Mouse (Mus musculus) Muller cell, postnatal 12 days (primary cell): Measurements from ENCODE around the gene Acp6.

Experiments
- DNase-seq: peaks from one replicate; pipeline ENCODE4 v3.0.0-alpha.2; 2015; ENCODE audit errors: inconsistent ontology term

Acp6 gene

DNA sequence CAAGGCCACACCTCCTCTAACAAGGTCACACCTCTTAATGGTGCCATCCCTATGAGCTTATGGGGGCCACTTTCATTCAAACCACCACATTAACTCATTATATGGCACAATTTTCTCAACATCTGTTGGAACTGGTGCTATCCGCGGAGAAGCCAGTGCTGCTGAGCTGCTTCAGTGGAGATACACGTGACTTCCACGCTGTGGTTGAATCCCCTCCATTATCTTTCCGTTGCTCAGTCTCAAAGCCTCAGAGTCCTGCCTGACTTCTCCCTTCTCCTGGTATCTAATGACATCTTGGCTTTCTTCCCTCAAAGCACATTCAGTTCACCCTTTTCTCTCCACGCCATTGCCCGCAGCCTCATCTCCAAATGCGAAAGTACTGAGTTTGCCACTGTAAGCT is 38.0 kb downstream of the Acp6 start:
- DNase-seq: no peak

DNA sequence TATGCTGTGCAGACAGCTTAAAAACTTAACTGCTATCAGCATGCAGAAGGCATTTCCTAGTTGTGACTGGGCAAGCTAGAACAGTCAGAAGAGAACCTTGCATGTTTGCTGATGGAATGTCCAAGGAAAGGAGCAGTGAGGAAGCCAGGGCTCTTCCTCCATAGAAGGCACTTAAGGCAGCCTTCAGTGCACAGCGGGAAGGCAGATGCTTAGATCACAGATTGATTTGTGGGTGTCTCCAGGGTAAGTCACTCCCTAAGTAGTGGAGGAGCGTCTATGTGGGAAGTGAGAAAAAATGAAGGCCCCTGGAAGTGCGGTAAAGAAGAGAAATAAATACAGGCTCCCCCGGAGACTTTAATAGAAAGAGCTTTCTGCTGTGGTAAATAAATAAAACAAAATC is 40.7 kb downstream of the Acp6 start:
- no peak for DNase-seq

GRCm38 (mm10) chr3:97201943-97202342 is 43.4 kb downstream of the Acp6 start:
- peak; percentile 40 for DNase-seq

GRCm38 (mm10) chr3:97203880-97204279 is 45.3 kb downstream of the Acp6 start:
- DNase-seq: no peak

GRCm38 (mm10) chr3:97206521-97206920 is 47.9 kb downstream of the Acp6 start:
- DNase-seq: no peak

- DNase-seq: no peak
Measured at GRCm38 (mm10) chr3:97209351-97209750, 50.8 kb downstream of the Acp6 start.

- DNase-seq: no peak
Measured at GRCm38 (mm10) chr3:97211177-97211576, 52.6 kb downstream of the Acp6 start.

- DNase-seq: no peak
Measured at GRCm38 (mm10) chr3:97213871-97214270, 55.3 kb downstream of the Acp6 start.

DNA sequence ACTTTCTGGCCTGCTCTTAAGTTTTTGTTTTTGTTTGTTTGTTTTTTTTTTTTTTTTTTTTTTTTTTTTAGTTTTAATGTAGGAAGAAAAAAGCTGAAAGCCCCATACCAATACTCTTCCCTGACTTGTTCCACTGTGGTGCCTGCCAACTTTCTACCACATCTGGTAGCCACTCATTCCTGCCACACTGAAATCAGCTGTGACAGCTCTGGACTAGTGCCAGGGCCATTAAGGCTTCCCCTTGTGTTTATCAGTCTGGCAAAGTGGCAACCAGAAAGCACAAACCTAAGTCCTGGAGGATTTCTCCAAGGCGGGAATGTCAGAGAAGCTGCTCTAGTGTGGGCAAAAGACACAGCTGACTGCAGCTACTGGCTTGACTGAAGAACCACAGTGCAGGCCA is 55.9 kb downstream of the Acp6 start:
- peak; percentile 74 for DNase-seq

- no peak for DNase-seq
Measured at GRCm38 (mm10) chr3:97215526-97215925, 56.9 kb downstream of the Acp6 start.

- no peak for DNase-seq
Measured at GRCm38 (mm10) chr3:97223261-97223660, 64.7 kb downstream of the Acp6 start.

GRCm38 (mm10) chr3:97225231-97225630 is 66.7 kb downstream of the Acp6 start:
- DNase-seq: peak; percentile 40

GRCm38 (mm10) chr3:97226719-97227118 is 68.1 kb downstream of the Acp6 start:
- peak; percentile 32 for DNase-seq
